Mouse (Mus musculus): ENCODE measurements at regions not wholly inside any gene's neighbourhood (a gene's known extent, or its start where the extent isn't known, plus 50 kb on each side); places are given as distances from the start of the nearest gene placed in this dataset.

DNA sequence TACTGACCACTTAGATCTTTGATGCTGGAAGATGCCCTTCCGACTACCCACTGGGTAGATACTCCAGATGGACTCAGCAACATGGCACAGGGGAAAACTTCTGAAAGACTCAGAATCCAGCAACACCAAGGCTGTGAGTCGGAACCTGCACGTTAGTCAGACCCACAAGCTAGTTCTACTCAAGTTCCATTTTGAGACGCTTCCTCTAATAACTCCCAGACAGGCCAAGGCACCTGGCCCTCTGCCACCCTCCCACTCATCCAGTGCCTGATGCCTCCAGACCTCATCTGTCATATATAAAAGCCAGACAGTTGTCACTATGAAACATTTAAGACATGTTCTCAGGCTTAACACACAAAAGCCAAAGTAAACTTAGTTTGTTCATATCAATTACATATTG is 121.9 kb upstream of the Gm15217 start:
- no peaks in the 10 kb centered on the region for H3K36me3 ChIP-seq (ENCODE audit: control insufficient read depth, insufficient read depth)
- H3K4me3 ChIP-seq = no peak overlapping the region
- no peaks in the 10 kb centered on the region for H3K79me2 ChIP-seq (ENCODE audit: control insufficient read depth, insufficient read depth)
- TF ChIP-seq TCF12 (IDR thresholded peaks at IDR 0.05; ENCODE audit: insufficient read depth, poor library complexity, severe bottlenecking) (no peak), USF1 (IDR thresholded peaks at IDR 0.05; ENCODE audit: low read depth) (no peak), MYOG (IDR thresholded peaks at IDR 0.05; ENCODE audit: control insufficient read depth in 1 of 3, insufficient read depth in 1 of 3, insufficient read length in 2 of 3, low read depth in 2 of 3) (no peak), TCF3 (IDR thresholded peaks at IDR 0.05; ENCODE audit: insufficient read length, low read depth) (no peak), REST (IDR thresholded peaks at IDR 0.05; ENCODE audit: insufficient read depth, insufficient read length) (no peak), POLR2A (IDR thresholded peaks at IDR 0.05; ENCODE audit: insufficient read length, low read depth) (no peak), E2F4 (IDR thresholded peaks at IDR 0.05; ENCODE audit: insufficient read depth) (no peak), POLR2AphosphoS2 (IDR thresholded peaks at IDR 0.05; ENCODE audit: insufficient read length, low read depth) (no peak), CEBPB (IDR thresholded peaks at IDR 0.05; ENCODE audit: insufficient read depth, poor library complexity, severe bottlenecking) (no peak)
- H3K4me2 ChIP-seq (ENCODE audit: low read depth) = no peak overlapping the region
- H3ac ChIP-seq (ENCODE audit: control insufficient read depth, insufficient read length) = no peak overlapping the region
- no peaks in the 10 kb centered on the region for H3K27me3 ChIP-seq (ENCODE audit: control insufficient read depth, insufficient read depth, insufficient read length)

DNA sequence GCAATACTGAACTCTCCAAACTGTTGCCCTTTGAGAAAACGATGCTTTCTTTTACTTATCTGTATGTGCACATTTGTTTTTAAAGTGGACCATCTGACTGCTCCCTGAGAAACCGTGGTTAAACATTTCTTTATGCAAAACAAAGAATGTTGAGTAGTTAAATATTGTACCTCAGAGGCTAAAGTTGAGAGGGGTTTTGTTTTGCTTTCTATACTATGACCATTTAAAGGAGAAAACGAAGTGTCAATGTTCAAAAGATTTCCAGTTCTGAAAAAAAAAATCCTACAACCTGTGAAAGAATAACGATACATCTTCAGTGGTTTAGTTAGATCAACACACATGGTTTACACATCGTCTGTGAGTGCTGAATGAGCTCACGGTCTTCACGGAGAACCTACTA is 120.7 kb upstream of the Gm15217 start:
- TF ChIP-seq SRF (IDR thresholded peaks at IDR 0.05; ENCODE audit: control insufficient read depth, insufficient read length, low read depth) (no peak), POLR2AphosphoS2 (IDR thresholded peaks at IDR 0.05; ENCODE audit: insufficient read length, low read depth) (no peak), TCF12 (IDR thresholded peaks at IDR 0.05; ENCODE audit: insufficient read depth, poor library complexity, severe bottlenecking) (no peak), MYOD1 (IDR thresholded peaks at IDR 0.05; ENCODE audit: control insufficient read depth in 1 of 3, insufficient read length in 2 of 3, low read depth in 2 of 3) (no peak), E2F4 (IDR thresholded peaks at IDR 0.05; ENCODE audit: insufficient read depth) (no peak), CEBPB (IDR thresholded peaks at IDR 0.05; ENCODE audit: insufficient read depth, poor library complexity, severe bottlenecking) (no peak)
- Histone ChIP-seq H3K79me2 (ENCODE audit: control insufficient read depth, insufficient read depth) (no peaks in the 10 kb centered on the region), H3K27me3 (ENCODE audit: control insufficient read depth, insufficient read depth, insufficient read length) (no peaks in the 10 kb centered on the region), H3K36me3 (ENCODE audit: control insufficient read depth, insufficient read depth) (no peaks in the 10 kb centered on the region), H3K4me3 (no peak overlapping the region), H3ac (ENCODE audit: control insufficient read depth, insufficient read length) (no peak overlapping the region), H3K4me2 (ENCODE audit: low read depth) (no peak overlapping the region)

DNA sequence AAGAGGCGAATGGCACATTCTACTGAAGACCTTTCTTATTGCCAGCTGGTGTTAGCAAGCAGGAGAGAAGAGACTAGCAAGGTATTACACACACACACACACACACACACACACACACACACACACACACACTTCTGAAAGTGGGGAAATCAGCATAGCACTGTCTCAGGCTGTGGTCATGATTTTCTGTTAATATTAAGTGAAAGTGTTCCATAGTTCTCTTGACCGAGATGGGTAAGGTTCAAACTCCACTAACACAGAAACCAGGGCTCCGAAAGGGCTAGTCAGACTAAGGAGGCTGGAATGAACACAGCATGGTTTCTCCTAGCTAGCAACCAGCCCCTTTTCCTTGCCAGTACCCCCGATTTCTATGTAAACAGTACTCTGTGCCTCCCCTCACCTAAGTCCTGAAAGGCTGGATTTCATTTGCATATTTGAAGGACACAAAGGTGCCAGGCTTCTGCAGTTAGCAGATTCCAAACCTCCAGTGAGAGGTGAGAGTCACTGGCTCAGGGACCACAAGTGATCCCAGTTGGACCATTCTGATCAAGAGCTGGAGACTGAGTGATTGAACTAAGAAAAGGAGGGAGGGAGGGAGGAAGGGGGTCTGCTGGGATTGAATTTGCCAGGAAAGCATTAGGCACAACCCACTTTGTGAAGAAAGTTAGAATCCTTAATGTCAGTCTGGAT is 118.8 kb upstream of the Gm15217 start:
- TF ChIP-seq REST (IDR thresholded peaks at IDR 0.05; ENCODE audit: insufficient read depth, insufficient read length) (no peak), TCF3 (IDR thresholded peaks at IDR 0.05; ENCODE audit: insufficient read length, low read depth) (no peak), POLR2AphosphoS2 (IDR thresholded peaks at IDR 0.05; ENCODE audit: insufficient read length, low read depth) (no peak), CEBPB (IDR thresholded peaks at IDR 0.05; ENCODE audit: insufficient read depth, poor library complexity, severe bottlenecking) (no peak), POLR2A (IDR thresholded peaks at IDR 0.05; ENCODE audit: insufficient read length, low read depth) (no peak), E2F4 (IDR thresholded peaks at IDR 0.05; ENCODE audit: insufficient read depth) (no peak), MYOD1 (IDR thresholded peaks at IDR 0.05; ENCODE audit: control insufficient read depth in 1 of 3, insufficient read length in 2 of 3, low read depth in 2 of 3) (no peak), MYOG (IDR thresholded peaks at IDR 0.05; ENCODE audit: control insufficient read depth in 1 of 3, insufficient read depth in 1 of 3, insufficient read length in 2 of 3, low read depth in 2 of 3) (no peak), USF1 (IDR thresholded peaks at IDR 0.05; ENCODE audit: low read depth) (no peak), SRF (IDR thresholded peaks at IDR 0.05; ENCODE audit: control insufficient read depth, insufficient read length, low read depth) (no peak), TCF12 (IDR thresholded peaks at IDR 0.05; ENCODE audit: insufficient read depth, poor library complexity, severe bottlenecking) (no peak), MAX (IDR thresholded peaks at IDR 0.05; ENCODE audit: low read depth) (no peak)
- no peak overlapping the region for H3K4me2 ChIP-seq (ENCODE audit: low read depth)
- H3K36me3 ChIP-seq (ENCODE audit: control insufficient read depth, insufficient read depth) = no peaks in the 10 kb centered on the region
- H3K79me2 ChIP-seq (ENCODE audit: control insufficient read depth, insufficient read depth) = no peaks in the 10 kb centered on the region
- H3ac ChIP-seq (ENCODE audit: control insufficient read depth, insufficient read length) = no peak overlapping the region
- H3K27me3 ChIP-seq (ENCODE audit: control insufficient read depth, insufficient read depth, insufficient read length) = no peaks in the 10 kb centered on the region
- no peak overlapping the region for H3K4me3 ChIP-seq

DNA sequence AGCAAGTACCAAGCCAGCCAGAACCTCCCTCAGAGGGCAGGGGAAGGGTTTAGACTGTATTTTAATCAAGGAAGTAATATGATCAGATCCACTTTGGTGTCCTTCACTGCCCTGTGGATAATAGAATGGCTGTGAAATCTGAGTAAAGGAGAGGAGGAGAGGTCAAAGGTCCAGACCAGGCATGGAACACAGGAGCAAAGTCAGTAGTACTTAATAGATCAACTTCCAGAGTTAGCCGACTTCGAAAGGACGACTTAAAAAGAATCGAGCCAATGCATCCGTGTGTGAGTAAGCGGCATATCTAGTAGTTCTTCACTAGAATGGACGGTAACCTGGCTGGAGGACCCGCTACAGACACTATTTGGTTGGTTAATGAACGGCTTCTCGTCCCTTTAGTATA is 103.8 kb upstream of the Gm15217 start:
- no peaks in the 10 kb centered on the region for H3K27me3 ChIP-seq (ENCODE audit: control insufficient read depth, insufficient read depth, insufficient read length)
- no peaks in the 10 kb centered on the region for H3K36me3 ChIP-seq (ENCODE audit: control insufficient read depth, insufficient read depth)
- no peak overlapping the region for H3K4me3 ChIP-seq
- no peak overlapping the region for H3ac ChIP-seq (ENCODE audit: control insufficient read depth, insufficient read length)
- no peaks in the 10 kb centered on the region for H3K79me2 ChIP-seq (ENCODE audit: control insufficient read depth, insufficient read depth)
- TF ChIP-seq POLR2AphosphoS2 (IDR thresholded peaks at IDR 0.05; ENCODE audit: insufficient read length, low read depth) = no peak
- TF ChIP-seq POLR2A (IDR thresholded peaks at IDR 0.05; ENCODE audit: insufficient read length, low read depth) = no peak
- TF ChIP-seq CEBPB (IDR thresholded peaks at IDR 0.05; ENCODE audit: insufficient read depth, poor library complexity, severe bottlenecking) = no peak
- no peak for TF ChIP-seq MYOG (IDR thresholded peaks at IDR 0.05; ENCODE audit: control insufficient read depth in 1 of 3, insufficient read depth in 1 of 3, insufficient read length in 2 of 3, low read depth in 2 of 3)
- TF ChIP-seq MAX (IDR thresholded peaks at IDR 0.05; ENCODE audit: low read depth) = no peak
- TF ChIP-seq TCF12 (IDR thresholded peaks at IDR 0.05; ENCODE audit: insufficient read depth, poor library complexity, severe bottlenecking) = no peak
- TF ChIP-seq SRF (IDR thresholded peaks at IDR 0.05; ENCODE audit: control insufficient read depth, insufficient read length, low read depth) = no peak
- no peak for TF ChIP-seq E2F4 (IDR thresholded peaks at IDR 0.05; ENCODE audit: insufficient read depth)
- H3K4me2 ChIP-seq (ENCODE audit: low read depth) = no peak overlapping the region

Measured in myocyte (in vitro differentiated cells).